Mouse (Mus musculus) forebrain, embryonic 14.5 days (tissue): ENCODE data around the gene Rbmx. TPM values are rescaled to one million over a fixed set of nuclear protein-coding genes. Genes with fewer than 3 reads are reported as not detected.

Experiments used
- ATAC-seq: fragments of 200-750 bp; cut with Nextera tagmentation; 2 replicates; pipeline ENCODE4 v1.8.0; 2017; ENCODE audit warnings: mild to moderate bottlenecking, moderate library complexity
- DNase-seq: peaks from one replicate; pipeline ENCODE4 v3.0.0-alpha.2; 2015; ENCODE audit warnings: low spot score
- H3K27ac ChIP-seq: fragments of 300-500 bp; sonication (generic); 2 replicates; pipeline ENCODE4 v1.5.1; 2014; ENCODE audit warnings: low read depth, mild to moderate bottlenecking, control low read depth, low read length, moderate library complexity
- H3K27me3 ChIP-seq: fragments of 300-500 bp; sonication (generic); replicated peaks from 2 replicates; pipeline ENCODE4 v1.6.1; 2014; ENCODE audit warnings: low read length, control low read depth, mixed read lengths; ENCODE audit not compliant: control insufficient read depth, insufficient read depth
- H3K36me3 ChIP-seq: fragments of 300-500 bp; sonication (generic); 2 replicates; pipeline ENCODE4 v1.6.1; 2014; ENCODE audit warnings: low read length, control low read depth; ENCODE audit not compliant: control insufficient read depth, insufficient read depth
- H3K4me1 ChIP-seq: fragments of 300-500 bp; sonication (generic); 2 replicates; pipeline ENCODE4 v1.6.1; 2014; ENCODE audit warnings: antibody characterized with exemption, low read length, control low read depth; ENCODE audit not compliant: control insufficient read depth, insufficient read depth
- H3K4me2 ChIP-seq: fragments of 300-500 bp; sonication (generic); 2 replicates; pipeline ENCODE4 v1.6.1; 2014; ENCODE audit warnings: mild to moderate bottlenecking, control low read depth, low read length
- H3K4me3 ChIP-seq: fragments of 300-500 bp; sonication (generic); 2 replicates; pipeline ENCODE4 v1.5.1; 2014; ENCODE audit warnings: low read depth, low read length, control low read depth
- H3K9ac ChIP-seq: fragments of 300-500 bp; sonication (generic); 2 replicates; pipeline ENCODE4 v1.6.1; 2014; ENCODE audit warnings: mild to moderate bottlenecking, low read length, control low read depth, moderate library complexity
- H3K9me3 ChIP-seq: fragments of 300-500 bp; sonication (generic); replicated peaks from 2 replicates; pipeline ENCODE4 v1.6.1; 2016; ENCODE audit warnings: low read length, control low read depth, mixed read lengths; ENCODE audit not compliant: control insufficient read depth
- WGBS: fragments of 180-500 bp; shearing (Covaris S2); extraction: QIAGEN DNeasy Blood & Tissue Kit; methylation state at CpG from one replicate; pipeline ENCODE4 v1.1.7; 2014; 5-methylcytosine and 5-hydroxymethylcytosine counted together
- polyA plus RNA-seq: library from polyadenylated mRNA; unstranded; fragments of >200 nt; fragmentation: Nextera tagmentation; extraction: Ambion mirVana; gene quantifications from 2 replicates; pipeline ENCODE4 v1.2.1, GENCODE M21; 2014

Rbmx gene
- polyA plus RNA-seq, 1 experiment from 2014 or later, result 263 TPM

- Histone ChIP-seq H3K9me3 (no peaks in the 10 kb centered on the region), H3K4me3 (no peak overlapping the region), H3K4me2 (no peak overlapping the region)
Measured at GRCm38 (mm10) chrX:57377096-57377495, 15.7 kb downstream of the Rbmx start.

GRCm38 (mm10) chrX:57374029-57374428 lies 18.8 kb downstream of the Rbmx start:
- Histone ChIP-seq H3K4me2 (no peak overlapping the region), H3K27ac (no peak overlapping the region), H3K9ac (no peak overlapping the region), H3K4me3 (no peak overlapping the region), H3K36me3 (peaks cover 25% of the 10 kb centered on the region), H3K9me3 (no peaks in the 10 kb centered on the region), H3K27me3 (no peaks in the 10 kb centered on the region), H3K4me1 (no peaks in the 10 kb centered on the region)
- ATAC-seq, result no peak
- no peak for DNase-seq
- 78% methylated on average over 2 of the region's 2 CpGs for WGBS

More at GRCm38 (mm10) chrX:57377096-57377495, 15.7 kb downstream of the Rbmx start:
- Histone ChIP-seq H3K27me3 (no peaks in the 10 kb centered on the region), H3K27ac (no peak overlapping the region), H3K9ac (no peak overlapping the region), H3K4me1 (no peaks in the 10 kb centered on the region), H3K36me3 (peaks cover 45% of the 10 kb centered on the region)
- ATAC-seq (no peak), DNase-seq (no peak)
- WGBS, result 73% methylated on average over 3 of the region's 3 CpGs

- Histone ChIP-seq H3K4me3 (no peak overlapping the region), H3K36me3 (peaks cover 21% of the 10 kb centered on the region), H3K9me3 (no peaks in the 10 kb centered on the region), H3K9ac (no peak overlapping the region), H3K27ac (no peak overlapping the region), H3K27me3 (no peaks in the 10 kb centered on the region), H3K4me2 (no peak overlapping the region), H3K4me1 (no peaks in the 10 kb centered on the region)
- WGBS, result 86% methylated on average over 2 of the region's 2 CpGs
- ATAC-seq (no peak), DNase-seq (no peak)
Measured at GRCm38 (mm10) chrX:57373543-57373942, 19.3 kb downstream of the Rbmx start.

- Histone ChIP-seq H3K36me3 (peaks cover 16% of the 10 kb centered on the region), H3K4me2 (no peak overlapping the region), H3K4me1 (no peaks in the 10 kb centered on the region), H3K9me3 (no peaks in the 10 kb centered on the region), H3K9ac (no peak overlapping the region), H3K27me3 (no peaks in the 10 kb centered on the region), H3K27ac (no peak overlapping the region), H3K4me3 (no peak overlapping the region)
- ATAC-seq (no peak), DNase-seq (no peak)
- WGBS, result 83% methylated on average over 4 of the region's 4 CpGs
Measured at GRCm38 (mm10) chrX:57372965-57373364, 19.9 kb downstream of the Rbmx start.

GRCm38 (mm10) chrX:57364891-57365569 lies 27.8 kb downstream of the Rbmx start:
- no peak overlapping the region for H3K27ac ChIP-seq
- DNase-seq (no peak), ATAC-seq (no peak)
- H3K4me1 ChIP-seq, result no peaks in the 10 kb centered on the region
- H3K9ac ChIP-seq, result no peak overlapping the region
- no peaks in the 10 kb centered on the region for H3K36me3 ChIP-seq
- H3K27me3 ChIP-seq, result no peaks in the 10 kb centered on the region
- H3K9me3 ChIP-seq, result no peaks in the 10 kb centered on the region
- H3K4me3 ChIP-seq, result no peak overlapping the region
- 80% methylated on average over 2 of the region's 2 CpGs for WGBS
- no peak overlapping the region for H3K4me2 ChIP-seq

- no peak overlapping the region for H3K27ac ChIP-seq
- no peak overlapping the region for H3K4me2 ChIP-seq
- DNase-seq, result no peak
- H3K9me3 ChIP-seq, result no peaks in the 10 kb centered on the region
- H3K4me1 ChIP-seq, result no peaks in the 10 kb centered on the region
- ATAC-seq, result no peak
- no peak overlapping the region for H3K4me3 ChIP-seq
- no peaks in the 10 kb centered on the region for H3K27me3 ChIP-seq
- H3K9ac ChIP-seq, result no peak overlapping the region
- H3K36me3 ChIP-seq, result no peaks in the 10 kb centered on the region
- WGBS, result 52% methylated on average over 1 of the region's 1 CpGs
Measured at GRCm38 (mm10) chrX:57359316-57359715, 33.5 kb downstream of the Rbmx start.

- Histone ChIP-seq H3K4me2 (no peak overlapping the region), H3K9ac (no peak overlapping the region), H3K4me1 (no peaks in the 10 kb centered on the region), H3K4me3 (no peak overlapping the region), H3K27me3 (no peaks in the 10 kb centered on the region), H3K36me3 (no peaks in the 10 kb centered on the region), H3K9me3 (no peaks in the 10 kb centered on the region), H3K27ac (no peak overlapping the region)
- ATAC-seq (no peak), DNase-seq (no peak)
- 77% methylated on average over 4 of the region's 4 CpGs for WGBS
Measured at GRCm38 (mm10) chrX:57339220-57339619, 53.6 kb downstream of the Rbmx start.

- ATAC-seq (no peak), DNase-seq (peak; percentile 24)
- no peak within 1 kb of the TSS for H3K27ac ChIP-seq
- H3K9ac ChIP-seq, result no peak within 1 kb of the TSS
- no peak within 1 kb of the TSS for H3K4me2 ChIP-seq
- 74% methylated on average over 18 of the region's 18 CpGs for WGBS
- H3K36me3 ChIP-seq, result no peaks in the 10 kb centered on the region
- no peak within 1 kb of the TSS for H3K4me3 ChIP-seq
- no peaks in the 10 kb centered on the region for H3K27me3 ChIP-seq
- no peaks in the 10 kb centered on the region for H3K4me1 ChIP-seq
- no peaks in the 10 kb centered on the region for H3K9me3 ChIP-seq
Measured at GRCm38 (mm10) chrX:57338371-57339211, 54.2 kb downstream of the Rbmx start, which contains the start of gene Arhgef6. Gene Arhgef6, minus strand, starts transcription at chrX:57338729.

GRCm38 (mm10) chrX:57337582-57337981 lies 55.3 kb downstream of the Rbmx start:
- ATAC-seq, result no peak

More at GRCm38 (mm10) chrX:57337582-57337981, 55.3 kb downstream of the Rbmx start:
- Histone ChIP-seq H3K9me3 (no peaks in the 10 kb centered on the region), H3K27ac (no peak overlapping the region), H3K27me3 (no peaks in the 10 kb centered on the region), H3K9ac (no peak overlapping the region), H3K4me1 (no peaks in the 10 kb centered on the region), H3K4me3 (no peak overlapping the region), H3K4me2 (no peak overlapping the region), H3K36me3 (no peaks in the 10 kb centered on the region)
- DNase-seq, result no peak
